Mouse (Mus musculus) limb, embryonic 14.5 days (tissue): ENCODE measurements around the gene Endod1. TPM values are rescaled to one million over a fixed set of nuclear protein-coding genes. Genes with fewer than 3 reads are reported as not detected.
"Not testable (repeated sequence)": the region's sequence is repeated elsewhere in the genome, so short reads cannot be mapped to it uniquely, and the experiment has no call there.

Experiments
- ATAC-seq: fragments of 200-750 bp; cut with Nextera tagmentation; 2 replicates; pipeline ENCODE4 v1.8.0; 2017; ENCODE audit warnings: low read depth, moderate number of reproducible peaks, moderate TSS enrichment; ENCODE audit not compliant: low FRiP score
- DNase-seq: peaks from one replicate; pipeline ENCODE4 v3.0.0-alpha.2; 2015; ENCODE audit warnings: low spot score
- H3K27ac ChIP-seq: fragments of 300-500 bp; sonication (generic); replicated peaks from 2 replicates; pipeline ENCODE4 v1.5.1; 2014; ENCODE audit warnings: low read depth, mild to moderate bottlenecking, low read length, moderate library complexity, mixed read lengths
- H3K27me3 ChIP-seq: fragments of 300-500 bp; sonication (generic); 2 replicates; pipeline ENCODE4 v1.6.1; 2014; ENCODE audit warnings: low read length, mixed read lengths; ENCODE audit not compliant: control insufficient read depth, insufficient read depth
- H3K36me3 ChIP-seq: fragments of 300-500 bp; sonication (generic); 2 replicates; pipeline ENCODE4 v1.6.1; 2014; ENCODE audit warnings: mild to moderate bottlenecking, low read length, moderate library complexity, mixed read lengths; ENCODE audit not compliant: control insufficient read depth, insufficient read depth
- H3K4me1 ChIP-seq: fragments of 300-500 bp; sonication (generic); 2 replicates; pipeline ENCODE4 v1.6.1; 2014; ENCODE audit warnings: antibody characterized with exemption, low read length, mixed read lengths; ENCODE audit not compliant: control insufficient read depth, insufficient read depth
- H3K4me2 ChIP-seq: fragments of 300-500 bp; sonication (generic); replicated peaks from 2 replicates; pipeline ENCODE4 v1.6.1; 2014; ENCODE audit warnings: low read depth, mild to moderate bottlenecking, low read length, moderate library complexity; ENCODE audit not compliant: severe bottlenecking
- H3K4me3 ChIP-seq: fragments of 300-500 bp; sonication (generic); replicated peaks from 2 replicates; pipeline ENCODE4 v1.5.1; 2014; ENCODE audit warnings: low read length
- H3K9ac ChIP-seq: fragments of 300-500 bp; sonication (generic); 2 replicates; pipeline ENCODE4 v1.6.1; 2014; ENCODE audit warnings: mild to moderate bottlenecking, low read depth, low read length, moderate library complexity; ENCODE audit not compliant: severe bottlenecking
- H3K9me3 ChIP-seq: fragments of 300-500 bp; sonication (generic); 2 replicates; pipeline ENCODE4 v1.6.1; 2016; ENCODE audit warnings: low read length; ENCODE audit not compliant: control insufficient read depth
- POLR2A ChIP-seq: fragments of 200-500 bp; IDR thresholded peaks from 2 replicates; pipeline ENCODE4 v1.8.0; 2012; ENCODE audit warnings: inconsistent platforms, mild to moderate bottlenecking, moderate library complexity, borderline replicate concordance; ENCODE audit not compliant: insufficient read depth, insufficient read length; ENCODE audit errors: extremely low read depth
- WGBS: fragments of 180-500 bp; shearing (Covaris S2); extraction: QIAGEN DNeasy Blood & Tissue Kit; methylation state at CpG from one replicate; pipeline ENCODE4 v1.1.7; 2014; 5-methylcytosine and 5-hydroxymethylcytosine counted together
- polyA plus RNA-seq, 2 experiments: library from polyadenylated mRNA; depleted of rRNA in 1 of 2; stranded (reverse) in 1 of 2; unstranded in 1 of 2; fragments of >200 nt; fragmentation: Nextera tagmentation in 1 of 2; extraction: Ambion mirVana in 1 of 2; gene quantifications; 2 replicates each; pipeline versions ENCODE4 v1.2.1 to v1.2.3; 2012 to 2014

The Endod1 gene
- polyA plus RNA-seq, 2 experiments, result 9.0 to 17.1 TPM

DNA sequence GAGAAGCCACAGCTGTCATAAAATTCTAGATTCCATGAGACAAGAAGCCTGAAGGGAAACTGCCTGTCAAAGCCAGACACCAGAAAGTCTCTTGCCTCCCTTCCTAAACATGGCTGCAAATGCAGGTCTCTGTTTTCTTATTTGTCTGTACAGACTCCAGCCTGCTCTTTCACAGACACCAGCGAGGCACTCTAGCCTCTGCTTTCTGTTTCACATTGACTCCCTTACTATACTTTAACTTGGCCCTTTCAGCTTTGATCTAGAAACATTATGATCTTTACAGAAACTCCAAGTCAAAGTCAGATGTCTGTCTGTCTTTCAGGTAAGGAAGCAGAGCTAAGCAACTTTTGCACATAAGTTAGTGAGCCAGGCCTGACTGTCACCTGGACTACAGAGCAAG, 29.0 kb downstream of the Endod1 start:
- 84% methylated on average over 1 of the region's 1 CpGs for WGBS
- ATAC-seq (no peak), DNase-seq (no peak)
- Histone ChIP-seq H3K9ac (no peak overlapping the region), H3K9me3 (0 out of 2 replicates have a peak, but pooled peaks cover 2% of the 10 kb centered on the region), H3K36me3 (no peaks in the 10 kb centered on the region; the same call in 1 of the 2 replicates), H3K27ac (no peak overlapping the region), H3K4me2 (no peak overlapping the region), H3K27me3 (no peaks in the 10 kb centered on the region), H3K4me1 (no peaks in the 10 kb centered on the region), H3K4me3 (no peak overlapping the region)
- no peak for TF ChIP-seq POLR2A

DNA sequence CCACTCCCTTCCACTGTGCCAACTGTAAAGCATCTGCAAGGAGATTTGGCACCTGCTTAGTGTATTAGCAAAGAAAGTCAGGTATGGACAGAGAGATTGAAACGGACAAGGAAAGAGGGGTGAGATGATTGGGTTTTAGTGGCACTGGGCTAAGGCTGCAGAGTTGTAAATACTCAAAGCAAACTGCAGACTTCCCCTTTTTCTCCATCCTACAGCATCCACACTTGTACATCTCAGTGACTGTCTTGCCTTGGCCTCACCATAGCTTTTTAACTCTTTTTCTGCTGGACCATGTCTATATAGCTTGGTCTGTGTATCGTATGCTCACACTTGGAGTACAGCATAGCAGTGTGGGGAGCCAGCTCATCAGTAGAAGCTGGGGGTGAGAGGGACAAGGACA, 30.5 kb downstream of the Endod1 start:
- no peak for ATAC-seq
- DNase-seq, result no peak
- Histone ChIP-seq H3K36me3 (no peaks in the 10 kb centered on the region; the same call in 1 of the 2 replicates), H3K9ac (no peak overlapping the region), H3K27ac (no peak overlapping the region), H3K4me3 (no peak overlapping the region), H3K9me3 (0 out of 2 replicates have a peak, but pooled peaks cover 2% of the 10 kb centered on the region), H3K27me3 (no peaks in the 10 kb centered on the region), H3K4me2 (no peak overlapping the region), H3K4me1 (no peaks in the 10 kb centered on the region)
- TF ChIP-seq POLR2A, result no peak
- 70% methylated on average over 2 of the region's 2 CpGs for WGBS

DNA sequence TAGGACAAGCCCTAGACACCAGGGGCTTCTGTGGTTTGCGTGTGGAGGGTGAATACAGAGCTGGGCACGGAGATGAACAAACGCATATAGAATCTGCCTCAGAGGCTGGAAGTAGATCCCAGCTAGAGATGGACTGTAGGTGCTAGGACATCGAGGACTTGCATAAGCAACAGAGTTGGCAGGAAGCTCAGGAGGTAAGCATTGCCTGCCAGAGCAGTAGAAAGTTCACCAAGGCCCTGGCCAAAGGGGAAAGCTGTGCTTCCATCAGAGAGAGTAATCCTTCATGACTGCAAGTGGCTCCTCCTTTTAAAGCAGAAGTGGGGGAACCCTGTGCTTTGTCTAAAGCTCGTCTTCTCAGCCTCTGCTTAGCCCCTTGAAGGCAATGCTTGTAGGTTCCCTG, 31.9 kb downstream of the Endod1 start:
- no peak for ATAC-seq
- Histone ChIP-seq H3K9me3 (0 out of 2 replicates have a peak, but pooled peaks cover 2% of the 10 kb centered on the region), H3K36me3 (no peaks in the 10 kb centered on the region), H3K4me3 (no peak overlapping the region), H3K27me3 (no peaks in the 10 kb centered on the region), H3K4me2 (no peak overlapping the region), H3K4me1 (no peaks in the 10 kb centered on the region), H3K9ac (no peak overlapping the region), H3K27ac (no peak overlapping the region)
- no peak for TF ChIP-seq POLR2A
- no peak for DNase-seq
- WGBS, result 81% methylated on average over 5 of the region's 5 CpGs

DNA sequence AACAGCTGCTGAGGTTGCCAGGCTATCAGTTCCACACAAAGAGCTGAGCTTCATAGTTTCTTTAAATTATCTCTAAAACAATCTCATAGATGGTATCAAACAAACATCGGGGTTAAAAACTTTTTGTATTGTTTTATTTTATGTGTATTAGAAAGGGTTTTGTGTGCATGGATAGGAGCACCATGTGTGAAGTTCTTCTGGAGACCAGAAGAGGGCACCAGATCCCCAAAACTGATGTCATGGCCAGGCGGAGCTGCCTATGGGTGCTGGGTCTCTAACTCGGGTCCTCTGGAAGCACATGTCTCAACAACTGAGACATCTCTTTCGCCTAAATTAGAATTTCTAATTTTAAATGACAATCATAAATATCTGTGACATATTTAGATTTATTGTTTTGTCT, 32.9 kb downstream of the Endod1 start:
- Histone ChIP-seq H3K27me3 (no peaks in the 10 kb centered on the region), H3K27ac (no peak overlapping the region), H3K4me1 (no peaks in the 10 kb centered on the region), H3K4me2 (no peak overlapping the region), H3K9ac (no peak overlapping the region), H3K9me3 (0 out of 2 replicates have a peak, but pooled peaks cover 2% of the 10 kb centered on the region), H3K36me3 (no peaks in the 10 kb centered on the region), H3K4me3 (no peak overlapping the region)
- TF ChIP-seq POLR2A, result no peak
- ATAC-seq (no peak), DNase-seq (no peak)
- WGBS, result 52% methylated on average over 4 of the region's 4 CpGs

DNA sequence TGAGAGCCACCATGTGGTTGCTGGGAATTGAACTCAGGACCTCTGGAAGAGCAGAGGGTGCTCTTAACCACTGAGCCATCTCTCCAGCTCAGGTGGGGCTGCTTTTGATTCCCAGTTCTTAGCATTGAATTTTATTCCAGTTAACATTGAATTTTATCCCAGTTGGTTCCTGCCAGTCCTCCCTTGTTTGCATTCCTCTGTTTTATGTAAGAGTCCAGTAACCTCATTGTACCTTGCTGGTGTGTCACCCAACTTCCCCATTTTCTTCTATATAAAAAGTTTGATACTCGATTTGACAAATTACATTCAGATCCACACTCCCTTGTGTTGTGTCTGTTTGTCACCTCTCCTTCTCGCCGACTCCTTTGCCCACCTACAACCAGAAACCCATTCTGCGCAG, 35.4 kb downstream of the Endod1 start:
- 93% methylated on average over 4 of the region's 4 CpGs for WGBS
- H3K27ac ChIP-seq, H3K4me1 ChIP-seq, H3K4me2 ChIP-seq, H3K9me3 ChIP-seq, H3K36me3 ChIP-seq, H3K9ac ChIP-seq, H3K4me3 ChIP-seq, H3K27me3 ChIP-seq, ATAC-seq, DNase-seq: not testable (repeated sequence)
